Mouse (Mus musculus): ENCODE measurements around the gene Arhgef12. TPM values are rescaled to one million over a fixed set of nuclear protein-coding genes. Genes with fewer than 3 reads are reported as not detected.
A peak's percentile ranks its signal among the peaks of the same experiment; 100 is the strongest.

The Arhgef12 gene
- polyA plus RNA-seq, 1 experiment from 2014 or later, result 20.3 TPM

DNA sequence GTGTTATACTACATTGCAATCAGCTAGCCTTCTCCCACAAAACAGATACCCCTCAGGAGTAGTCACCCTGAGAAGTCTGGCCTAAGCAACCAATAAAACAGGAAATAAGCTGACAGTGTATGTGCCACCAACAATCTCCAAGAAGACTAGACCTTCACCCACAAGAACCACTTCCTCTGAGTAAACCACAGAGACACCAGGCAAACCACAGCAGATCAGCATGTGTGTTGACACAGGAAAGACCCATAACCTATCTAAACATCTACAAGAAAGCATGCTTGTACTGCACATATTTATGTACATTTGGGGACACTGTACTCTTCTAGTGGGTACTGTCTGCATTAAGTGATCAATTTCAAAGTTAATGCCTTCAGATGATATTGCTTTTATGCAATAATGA is 10.7 kb downstream of the Arhgef12 start:
- no peak for ATAC-seq (ENCODE audit: low FRiP score, low read depth)
- H3K27ac ChIP-seq (replicated peaks), result no peak overlapping the region
- no peaks in the 10 kb centered on the region for H3K9me3 ChIP-seq
- H3K9ac ChIP-seq, result no peak overlapping the region
- no peak overlapping the region for H3K4me2 ChIP-seq
- no peaks in the 10 kb centered on the region for H3K27me3 ChIP-seq
- no peak overlapping the region for H3K4me3 ChIP-seq
- peaks cover 7% of the 10 kb centered on the region; the same call in 1 of the 2 replicates for H3K4me1 ChIP-seq (replicated peaks)
- no peaks in the 10 kb centered on the region for H3K36me3 ChIP-seq

GRCm38 (mm10) chr9:43094828-43095227 is 12.2 kb downstream of the Arhgef12 start:
- 92% methylated on average over 4 of the region's 4 CpGs for WGBS
- no peaks in the 10 kb centered on the region for H3K36me3 ChIP-seq
- no peak overlapping the region for H3K4me2 ChIP-seq
- H3K4me3 ChIP-seq, result no peak overlapping the region
- ATAC-seq (ENCODE audit: low FRiP score, low read depth), result no peak
- H3K4me1 ChIP-seq (replicated peaks), result peaks cover 4% of the 10 kb centered on the region; the same call in 1 of the 2 replicates
- no peaks in the 10 kb centered on the region for H3K27me3 ChIP-seq
- no peaks in the 10 kb centered on the region for H3K9me3 ChIP-seq
- no peak overlapping the region for H3K9ac ChIP-seq
- H3K27ac ChIP-seq (replicated peaks), result no peak overlapping the region

GRCm38 (mm10) chr9:43093803-43094202 is 13.2 kb downstream of the Arhgef12 start:
- Histone ChIP-seq H3K27me3 (no peaks in the 10 kb centered on the region), H3K4me2 (no peak overlapping the region), H3K9ac (no peak overlapping the region), H3K27ac (replicated peaks) (no peak overlapping the region), H3K9me3 (no peaks in the 10 kb centered on the region), H3K4me1 (replicated peaks) (peaks cover 2% of the 10 kb centered on the region; the same call in 1 of the 2 replicates), H3K4me3 (no peak overlapping the region), H3K36me3 (no peaks in the 10 kb centered on the region)
- 62% methylated on average over 3 of the region's 3 CpGs for WGBS
- no peak for ATAC-seq (ENCODE audit: low FRiP score, low read depth)

DNA sequence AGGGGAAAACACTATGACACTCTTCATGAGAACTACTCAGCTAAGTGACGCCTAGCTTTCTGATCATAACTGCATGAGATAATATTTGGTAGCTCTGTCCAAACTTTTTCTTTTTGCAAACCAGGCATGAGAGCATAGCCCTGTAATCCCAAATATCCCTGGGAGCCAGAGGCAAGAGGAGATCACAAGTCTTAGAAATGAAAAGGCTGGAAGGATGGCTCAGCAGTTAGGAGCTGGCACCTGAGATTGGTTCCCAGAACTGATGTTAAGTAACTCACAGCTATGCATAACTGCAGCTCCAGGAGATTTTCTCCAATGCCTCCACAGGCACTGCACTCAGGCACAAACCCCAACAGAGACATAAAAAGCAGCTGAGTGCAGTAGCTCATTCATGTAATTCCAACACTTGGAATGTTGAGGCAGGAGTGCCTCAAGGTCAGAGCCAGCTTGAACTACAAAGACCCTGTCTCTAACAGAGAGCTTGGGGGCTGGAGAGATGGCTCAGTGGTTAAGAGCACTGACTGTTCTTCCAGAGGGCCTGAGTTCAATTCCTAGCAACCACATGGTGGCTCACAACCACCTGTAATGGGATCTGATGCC is 21.3 kb downstream of the Arhgef12 start:
- Histone ChIP-seq H3K9me3 (no peaks in the 10 kb centered on the region), H3K36me3 (no peaks in the 10 kb centered on the region), H3K9ac (no peak overlapping the region), H3K4me2 (no peak overlapping the region), H3K4me1 (replicated peaks) (no peaks in the 10 kb centered on the region), H3K27ac (replicated peaks) (no peak overlapping the region), H3K27me3 (no peaks in the 10 kb centered on the region), H3K4me3 (no peak overlapping the region)
- no peak for ATAC-seq (ENCODE audit: low FRiP score, low read depth)
- 91% methylated on average over 1 of the region's 1 CpGs for WGBS

DNA sequence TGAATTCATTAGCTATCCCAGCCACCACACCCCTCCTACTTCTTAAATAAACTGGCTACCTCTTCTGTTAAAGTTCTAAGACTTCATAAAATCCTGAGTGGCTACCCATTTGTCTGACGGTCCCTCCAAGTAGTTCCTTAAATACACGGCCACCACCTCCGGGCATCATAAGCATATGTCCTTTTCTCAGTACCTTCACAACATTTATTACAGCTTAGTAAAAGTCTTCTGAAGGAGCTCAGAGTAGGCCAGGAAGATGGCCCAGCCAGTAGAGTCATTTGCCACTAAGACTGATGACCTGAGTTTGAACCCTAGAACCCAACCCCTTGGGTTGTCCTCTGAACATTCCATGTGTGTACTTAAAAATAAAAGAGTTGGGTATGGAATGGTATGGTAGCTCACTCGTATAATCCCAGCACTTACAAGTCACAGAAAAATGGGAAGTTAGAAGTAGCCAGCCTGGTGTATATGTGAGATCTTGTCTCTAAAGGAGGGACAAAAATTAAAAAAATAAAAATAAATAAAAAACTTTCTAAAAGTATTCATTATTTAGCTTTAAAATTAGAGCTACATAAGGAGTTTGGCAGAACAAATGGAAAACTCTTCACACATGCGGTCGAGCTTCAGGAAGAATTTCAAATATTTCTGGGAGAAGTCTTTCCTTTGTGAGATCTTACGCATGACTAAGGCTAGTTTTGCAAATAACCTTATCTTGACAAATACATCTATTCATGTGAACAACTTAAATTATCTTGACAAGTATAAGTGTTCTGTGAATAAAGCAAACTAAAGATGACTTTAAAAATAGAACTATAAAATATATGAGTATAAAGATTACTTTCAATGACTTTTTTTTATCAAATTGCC is 22.3 kb downstream of the Arhgef12 start:
- ATAC-seq (ENCODE audit: low FRiP score, low read depth), result no peak
- H3K4me3 ChIP-seq, result no peak overlapping the region
- H3K36me3 ChIP-seq, result no peaks in the 10 kb centered on the region
- no peaks in the 10 kb centered on the region for H3K27me3 ChIP-seq
- no peak overlapping the region for H3K4me2 ChIP-seq
- H3K27ac ChIP-seq (replicated peaks), result no peak overlapping the region
- no peak overlapping the region for H3K9ac ChIP-seq
- 82% methylated on average over 7 of the region's 7 CpGs for WGBS
- H3K4me1 ChIP-seq (replicated peaks), result no peaks in the 10 kb centered on the region
- H3K9me3 ChIP-seq, result no peaks in the 10 kb centered on the region

DNA sequence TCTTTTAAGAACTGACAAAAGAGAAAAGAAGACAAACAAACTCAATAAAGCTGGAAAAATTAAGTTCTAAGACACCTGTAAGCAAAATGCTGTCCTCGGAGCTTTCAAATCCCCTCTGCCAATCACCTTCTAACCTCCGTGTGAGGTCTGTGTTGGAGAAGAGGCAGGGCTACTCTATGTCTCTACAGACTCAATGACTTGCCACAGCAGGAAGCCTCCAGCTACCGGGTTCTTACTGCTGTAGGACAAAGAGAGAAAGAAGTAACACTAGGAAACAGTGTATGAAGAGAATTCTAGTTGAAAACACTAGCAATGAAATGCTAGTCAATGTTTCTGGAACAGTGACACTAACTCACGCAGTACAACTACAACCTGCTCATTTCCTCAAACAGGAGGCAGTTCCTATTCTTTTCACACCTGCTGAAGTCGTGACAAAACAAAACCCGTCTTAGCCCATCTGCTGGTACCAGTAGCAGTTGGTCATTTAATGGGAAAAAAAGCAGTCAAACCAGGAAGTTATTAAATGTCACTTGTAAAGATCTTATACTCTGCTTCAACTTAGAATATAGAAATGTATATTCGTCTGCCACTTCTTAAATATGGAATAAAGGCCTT is 23.5 kb downstream of the Arhgef12 start:
- Histone ChIP-seq H3K9ac (no peak overlapping the region), H3K36me3 (no peaks in the 10 kb centered on the region), H3K4me1 (replicated peaks) (no peaks in the 10 kb centered on the region), H3K4me3 (no peak overlapping the region), H3K27me3 (no peaks in the 10 kb centered on the region), H3K27ac (replicated peaks) (no peak overlapping the region), H3K4me2 (no peak overlapping the region), H3K9me3 (no peaks in the 10 kb centered on the region)
- ATAC-seq (ENCODE audit: low FRiP score, low read depth), result no peak
- 22% methylated on average over 7 of the region's 7 CpGs for WGBS

- Histone ChIP-seq H3K4me1 (replicated peaks) (no peaks in the 10 kb centered on the region), H3K4me2 (no peak overlapping the region), H3K36me3 (no peaks in the 10 kb centered on the region), H3K9me3 (no peaks in the 10 kb centered on the region), H3K27me3 (no peaks in the 10 kb centered on the region), H3K4me3 (no peak overlapping the region), H3K27ac (replicated peaks) (no peak overlapping the region), H3K9ac (no peak overlapping the region)
- 92% methylated on average over 3 of the region's 3 CpGs for WGBS
- no peak for ATAC-seq (ENCODE audit: low FRiP score, low read depth)
These were observed 28.3 kb downstream of the Arhgef12 start for GRCm38 (mm10) chr9:43078711-43079110.

- H3K4me1 ChIP-seq (replicated peaks), result peaks cover 8% of the 10 kb centered on the region
- no peak overlapping the region for H3K9ac ChIP-seq
- H3K27me3 ChIP-seq, result no peaks in the 10 kb centered on the region
- WGBS, result 75% methylated on average over 7 of the region's 7 CpGs
- no peak overlapping the region for H3K4me3 ChIP-seq
- H3K4me2 ChIP-seq, result no peak overlapping the region
- no peaks in the 10 kb centered on the region for H3K36me3 ChIP-seq
- ATAC-seq (ENCODE audit: low FRiP score, low read depth), result no peak
- H3K27ac ChIP-seq (replicated peaks), result no peak overlapping the region
- no peaks in the 10 kb centered on the region for H3K9me3 ChIP-seq
These were observed 30.9 kb downstream of the Arhgef12 start for GRCm38 (mm10) chr9:43076163-43076562.

DNA sequence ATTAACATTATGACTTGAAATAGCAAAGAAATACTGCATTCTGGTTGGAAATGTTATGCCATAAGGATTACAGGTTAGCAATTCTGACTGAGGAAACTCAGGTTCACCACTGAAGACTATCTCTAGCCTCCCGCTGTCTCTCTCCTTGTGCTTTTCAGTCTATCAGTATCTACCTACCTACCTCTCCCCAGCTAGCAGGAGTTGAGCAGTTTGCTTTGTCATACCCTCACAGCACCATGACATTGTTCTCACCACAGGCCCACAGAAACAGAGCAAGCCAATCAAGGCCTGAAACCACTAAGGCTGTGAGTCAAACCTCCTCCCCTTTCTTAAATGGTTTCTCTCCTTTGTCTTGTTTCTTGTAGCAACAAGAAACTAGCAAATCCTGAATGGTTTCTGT is 32.4 kb downstream of the Arhgef12 start:
- 94% methylated on average over 1 of the region's 1 CpGs for WGBS
- Histone ChIP-seq H3K9ac (no peak overlapping the region), H3K9me3 (no peaks in the 10 kb centered on the region), H3K4me3 (no peak overlapping the region), H3K4me2 (no peak overlapping the region), H3K27me3 (no peaks in the 10 kb centered on the region), H3K27ac (replicated peaks) (no peak overlapping the region), H3K36me3 (no peaks in the 10 kb centered on the region), H3K4me1 (replicated peaks) (peaks cover 8% of the 10 kb centered on the region)
- ATAC-seq (ENCODE audit: low FRiP score, low read depth), result no peak

GRCm38 (mm10) chr9:43071741-43072140 is 35.3 kb downstream of the Arhgef12 start:
- no peak for ATAC-seq (ENCODE audit: low FRiP score, low read depth)
- 34% methylated on average over 2 of the region's 2 CpGs for WGBS

GRCm38 (mm10) chr9:43071176-43071575 is 35.9 kb downstream of the Arhgef12 start:
- Histone ChIP-seq H3K4me3 (peak overlapping the region; percentile 56), H3K9me3 (no peaks in the 10 kb centered on the region), H3K4me2 (peak overlapping the region; percentile 64), H3K9ac (peak overlapping the region; percentile 40), H3K27ac (replicated peaks) (peak overlapping the region; percentile 78), H3K36me3 (no peaks in the 10 kb centered on the region), H3K27me3 (no peaks in the 10 kb centered on the region), H3K4me1 (replicated peaks) (peaks cover 37% of the 10 kb centered on the region)
- 18% methylated on average over 4 of the region's 4 CpGs for WGBS
- peak; percentile 96 for ATAC-seq (ENCODE audit: low FRiP score, low read depth)

More at GRCm38 (mm10) chr9:43071741-43072140, 35.3 kb downstream of the Arhgef12 start:
- H3K4me3 ChIP-seq, result peak overlapping the region; percentile 56
- H3K36me3 ChIP-seq, result no peaks in the 10 kb centered on the region
- peak overlapping the region; percentile 78 for H3K27ac ChIP-seq (replicated peaks)
- no peaks in the 10 kb centered on the region for H3K9me3 ChIP-seq
- H3K27me3 ChIP-seq, result no peaks in the 10 kb centered on the region
- H3K4me1 ChIP-seq (replicated peaks), result peaks cover 32% of the 10 kb centered on the region
- 0 out of 2 replicates have a peak overlapping the region, but pooled peaks have one; percentile 40 for H3K9ac ChIP-seq
- H3K4me2 ChIP-seq, result peak overlapping the region; percentile 64

GRCm38 (mm10) chr9:43070566-43070965 is 36.5 kb downstream of the Arhgef12 start:
- no peaks in the 10 kb centered on the region for H3K9me3 ChIP-seq
- no peaks in the 10 kb centered on the region for H3K27me3 ChIP-seq
- H3K4me1 ChIP-seq (replicated peaks), result peaks cover 37% of the 10 kb centered on the region
- peak overlapping the region; percentile 78 for H3K27ac ChIP-seq (replicated peaks)
- H3K36me3 ChIP-seq, result no peaks in the 10 kb centered on the region
- no peak for ATAC-seq (ENCODE audit: low FRiP score, low read depth)
- peak overlapping the region; percentile 40 for H3K9ac ChIP-seq
- H3K4me3 ChIP-seq, result peak overlapping the region; percentile 56
- H3K4me2 ChIP-seq, result peak overlapping the region; percentile 64
- 13% methylated on average over 4 of the region's 4 CpGs for WGBS

Data from hindbrain, embryonic 15.5 days (tissue).